Mouse (Mus musculus) liver, adult 2 months (tissue): ENCODE results near the gene Snrpg. TPM values are rescaled to one million over a fixed set of nuclear protein-coding genes. Genes with fewer than 3 reads are reported as not detected.

Experiments
- DNase-seq: peaks from one replicate; pipeline ENCODE4 v3.0.0-alpha.2; 2011; ENCODE audit warnings: low read depth, low spot score; ENCODE audit errors: extremely low read depth
- H3K27ac ChIP-seq: fragments of 200-500 bp; replicated peaks from 2 replicates; pipeline ENCODE4 v1.5.1; 2012; ENCODE audit warnings: low read depth, mild to moderate bottlenecking, control low read depth, inconsistent platforms, low read length; ENCODE audit not compliant: insufficient read depth
- H3K27me3 ChIP-seq: fragments of 200-500 bp; 2 replicates; pipeline ENCODE4 v1.6.1; 2012; ENCODE audit warnings: mild to moderate bottlenecking, moderate library complexity, low read length, inconsistent platforms; ENCODE audit not compliant: control insufficient read depth, insufficient read depth
- H3K36me3 ChIP-seq: fragments of 200-500 bp; 2 replicates; pipeline ENCODE4 v1.6.1; 2012; ENCODE audit warnings: low read length, inconsistent platforms; ENCODE audit not compliant: control insufficient read depth, insufficient read depth
- H3K4me1 ChIP-seq: fragments of 200-500 bp; 2 replicates; pipeline ENCODE4 v1.6.1; 2011; ENCODE audit warnings: low read length; ENCODE audit not compliant: control insufficient read depth, insufficient read depth
- H3K4me3 ChIP-seq: fragments of 200-500 bp; 2 replicates; pipeline ENCODE4 v1.5.1; 2011; ENCODE audit warnings: low read depth, mild to moderate bottlenecking, control low read depth, low read length, moderate library complexity; ENCODE audit not compliant: insufficient read depth
- H3K79me2 ChIP-seq: fragments of 200-500 bp; 2 replicates; pipeline ENCODE4 v1.6.1; 2012; ENCODE audit warnings: inconsistent platforms, mild to moderate bottlenecking, low read length, moderate library complexity; ENCODE audit not compliant: control insufficient read depth, insufficient read depth
- H3K9ac ChIP-seq: fragments of 200-500 bp; 2 replicates; pipeline ENCODE4 v1.6.1; 2012; ENCODE audit warnings: low read depth, mild to moderate bottlenecking, control low read depth, inconsistent platforms, low read length
- CTCF ChIP-seq: fragments of 200-500 bp; IDR thresholded peaks from 2 replicates; pipeline ENCODE4 v1.5.1; 2011; ENCODE audit warnings: low read depth, low read length, control low read depth
- POLR2A ChIP-seq: fragments of 200-500 bp; IDR thresholded peaks from 2 replicates; pipeline ENCODE4 v1.6.1; 2011; ENCODE audit warnings: low read length, control low read depth; ENCODE audit not compliant: insufficient read depth; ENCODE audit errors: extremely low read depth
- WGBS: fragments of 180-500 bp; shearing (Covaris S2); methylation state at CpG from one replicate; pipeline ENCODE4 v1.1.7; 2018; 5-methylcytosine and 5-hydroxymethylcytosine counted together
- polyA plus RNA-seq: library from polyadenylated mRNA; depleted of rRNA; stranded (reverse); fragments of >200 nt; gene quantifications from 2 replicates; pipeline ENCODE4 v1.2.3, GENCODE M21; 2012; rRNA removed
- total RNA-seq: library from RNA; depleted of rRNA; stranded (reverse); fragments of >200 nt; gene quantifications from 2 replicates; pipeline ENCODE4 v1.2.3, GENCODE M21; 2014; rRNA removed

Snrpg gene
- total and polyA plus RNA-seq, 2 experiments: 12.6 to 25.9 TPM

GRCm38 (mm10) chr6:86420491-86420890 is 49.4 kb downstream of the Snrpg start:
- WGBS: 88% methylated on average over 6 of the region's 6 CpGs
- no peaks in the 10 kb centered on the region for H3K27me3 ChIP-seq
- H3K27ac ChIP-seq: no peak overlapping the region
- no peak overlapping the region for H3K4me3 ChIP-seq
- DNase-seq: no peak
- no peaks in the 10 kb centered on the region for H3K4me1 ChIP-seq
- peaks cover 44% of the 10 kb centered on the region for H3K36me3 ChIP-seq
- no peaks in the 10 kb centered on the region for H3K79me2 ChIP-seq
- TF ChIP-seq CTCF (peak; percentile 35), POLR2A (no peak)
- H3K9ac ChIP-seq: no peak overlapping the region

- TF ChIP-seq CTCF: no peak
- no peak for TF ChIP-seq POLR2A
- peaks cover 37% of the 10 kb centered on the region for H3K36me3 ChIP-seq
- H3K4me1 ChIP-seq: no peaks in the 10 kb centered on the region
- H3K27ac ChIP-seq: no peak within 1 kb of the TSS
- no peak within 1 kb of the TSS for H3K4me3 ChIP-seq
- no peaks in the 10 kb centered on the region for H3K79me2 ChIP-seq
- H3K9ac ChIP-seq: no peak within 1 kb of the TSS
- DNase-seq: no peak
- H3K27me3 ChIP-seq: no peaks in the 10 kb centered on the region
- 98% methylated on average over 1 of the region's 1 CpGs for WGBS
These were observed 55.3 kb downstream of the Snrpg start, which contains the start of gene Gm44790 for GRCm38 (mm10) chr6:86426358-86426757. Gm44790 (plus strand) TSS chr6:86426658.

Other genes with a start within 250 kb of the Snrpg start
- gene Tgfa, start 176.1 kb upstream of the Snrpg start, total RNA-seq: 6.3 and 8.5 TPM in 2 replicates
- 13.3 and 14.3 TPM in 2 replicates for gene Tgfa, start 176.1 kb upstream of the Snrpg start, polyA plus RNA-seq
- gene Fam136a, start 5.7 kb upstream of the Snrpg start, total RNA-seq: 77.9 and 83.2 TPM in 2 replicates
- 40.1 and 41.8 TPM in 2 replicates for gene Fam136a, start 5.7 kb upstream of the Snrpg start, polyA plus RNA-seq
- 96.5 and 102 TPM in 2 replicates for gene Pcyox1, start 25.9 kb downstream of the Snrpg start, total RNA-seq
- gene Pcyox1, start 25.9 kb downstream of the Snrpg start, polyA plus RNA-seq: 60.4 and 74.6 TPM in 2 replicates
- 10.9 and 13.6 TPM in 2 replicates for gene Tia1, start 32.9 kb downstream of the Snrpg start, total RNA-seq
- gene Tia1, start 32.9 kb downstream of the Snrpg start, polyA plus RNA-seq: 2.7 and 4.0 TPM in 2 replicates
- gene Gm44790, start 55.4 kb downstream of the Snrpg start, total RNA-seq: 0.83 TPM in 1 of 2 replicates, not detected in the other
- 1.5 and 4.0 TPM in 2 replicates for gene Gm44790, start 55.4 kb downstream of the Snrpg start, polyA plus RNA-seq
- 10.1 and 10.2 TPM in 2 replicates for gene C87436, start 67.1 kb downstream of the Snrpg start, total RNA-seq
- gene C87436, start 67.1 kb downstream of the Snrpg start, polyA plus RNA-seq: 7.6 and 7.8 TPM in 2 replicates
- 38.2 and 59.7 TPM in 2 replicates for gene Pcbp1, start 155.0 kb downstream of the Snrpg start, total RNA-seq
- gene Pcbp1, start 155.0 kb downstream of the Snrpg start, polyA plus RNA-seq: 119 and 138 TPM in 2 replicates